Mouse (Mus musculus) brain, embryonic 14.5 days (tissue): ENCODE data around the gene Nek4.

ENCODE experiments used
- CTCF ChIP-seq: fragments of 200-500 bp; IDR thresholded peaks from 2 replicates; pipeline ENCODE4 v1.5.1; 2012; ENCODE audit warnings: inconsistent platforms, mild to moderate bottlenecking, moderate library complexity, borderline replicate concordance; ENCODE audit not compliant: insufficient read depth, insufficient read length; ENCODE audit errors: extremely low read depth
- POLR2A ChIP-seq: fragments of 200-500 bp; IDR thresholded peaks from 2 replicates; pipeline ENCODE4 v1.6.1; 2012; ENCODE audit warnings: mild to moderate bottlenecking, inconsistent platforms, borderline replicate concordance; ENCODE audit not compliant: poor library complexity, insufficient read depth, insufficient read length, severe bottlenecking; ENCODE audit errors: extremely low read depth

- TF ChIP-seq CTCF, result no peak
- TF ChIP-seq POLR2A, result no peak
Observed at GRCm38 (mm10) chr14:31025785-31026184, 74.6 kb downstream of the Nek4 start.
